Mouse (Mus musculus) adrenal gland, adult 10 weeks (tissue): Measurements from ENCODE around the gene Gm35549. TPM values are rescaled to one million over a fixed set of nuclear protein-coding genes. Genes with fewer than 3 reads are reported as not detected.

ENCODE experiments used
- polyA plus RNA-seq: library from polyadenylated mRNA; stranded (reverse); fragments of 350-450 nt; fragmentation: Illumina TruSeq; extraction: RNeasy Lipid Tissue Mini Kit (QIAGEN cat#74804); gene quantifications from one replicate; pipeline ENCODE4 v1.2.3, GENCODE M21; 2014; ENCODE audit warnings: low read depth, low replicate concordance

Gm35549 gene
- not detected for polyA plus RNA-seq

GRCm38 (mm10) chr9:122843760-122844159 is at the start of gene Gm35549:
Gene Gm35549, minus strand, starts transcription at chr9:122844035.

DNA sequence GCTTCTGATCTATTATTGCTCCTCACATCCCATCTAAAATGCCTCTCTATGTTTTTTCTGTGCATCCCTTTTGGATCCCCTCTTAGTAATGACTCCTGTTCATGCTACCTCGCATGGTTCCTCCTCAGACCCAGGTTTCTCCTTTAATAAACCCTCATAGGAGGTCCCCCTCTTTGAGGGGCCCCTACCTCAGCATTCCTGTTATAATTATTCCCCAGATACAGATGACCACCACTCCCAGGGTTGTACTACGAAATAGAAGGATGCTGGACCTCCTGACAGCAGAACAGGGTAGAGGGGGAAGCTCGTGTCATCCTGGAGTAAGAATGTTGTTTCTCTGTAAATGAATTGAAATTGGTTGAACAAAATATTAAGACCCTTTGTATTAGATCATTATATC is 41.5 kb upstream of the Gm35549 start, which contains the start of gene Zkscan7:
Gene Zkscan7, plus strand, starts transcription at position 301 of the 400 bp plus-strand sequence.

DNA sequence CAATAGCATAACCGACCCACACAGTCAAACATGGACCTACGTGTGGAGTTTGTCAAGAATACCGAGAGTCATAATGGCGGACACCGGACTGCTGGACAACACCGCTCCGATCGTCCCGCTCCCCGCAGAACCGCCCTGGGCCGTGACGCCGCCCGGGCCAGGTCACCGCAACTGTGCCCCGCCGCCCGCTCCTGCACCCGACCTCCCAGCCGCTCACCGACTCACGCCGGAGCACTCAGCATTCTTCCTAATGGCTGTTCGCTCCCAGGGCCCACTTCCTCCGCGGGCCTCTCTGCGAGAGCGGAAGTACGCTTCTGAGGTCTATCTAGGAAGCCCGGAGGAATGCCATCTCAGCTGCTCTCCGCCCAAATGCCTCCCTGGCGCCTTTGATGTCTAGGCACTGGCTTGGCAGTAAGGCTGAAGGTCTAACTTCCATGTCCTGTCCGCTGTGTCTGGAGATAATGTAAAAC is 21.9 kb upstream of the Gm35549 start, which contains the start of gene Zfp445:
Gene Zfp445, minus strand, starts transcription at position 310 of the 470 bp plus-strand sequence.

DNA sequence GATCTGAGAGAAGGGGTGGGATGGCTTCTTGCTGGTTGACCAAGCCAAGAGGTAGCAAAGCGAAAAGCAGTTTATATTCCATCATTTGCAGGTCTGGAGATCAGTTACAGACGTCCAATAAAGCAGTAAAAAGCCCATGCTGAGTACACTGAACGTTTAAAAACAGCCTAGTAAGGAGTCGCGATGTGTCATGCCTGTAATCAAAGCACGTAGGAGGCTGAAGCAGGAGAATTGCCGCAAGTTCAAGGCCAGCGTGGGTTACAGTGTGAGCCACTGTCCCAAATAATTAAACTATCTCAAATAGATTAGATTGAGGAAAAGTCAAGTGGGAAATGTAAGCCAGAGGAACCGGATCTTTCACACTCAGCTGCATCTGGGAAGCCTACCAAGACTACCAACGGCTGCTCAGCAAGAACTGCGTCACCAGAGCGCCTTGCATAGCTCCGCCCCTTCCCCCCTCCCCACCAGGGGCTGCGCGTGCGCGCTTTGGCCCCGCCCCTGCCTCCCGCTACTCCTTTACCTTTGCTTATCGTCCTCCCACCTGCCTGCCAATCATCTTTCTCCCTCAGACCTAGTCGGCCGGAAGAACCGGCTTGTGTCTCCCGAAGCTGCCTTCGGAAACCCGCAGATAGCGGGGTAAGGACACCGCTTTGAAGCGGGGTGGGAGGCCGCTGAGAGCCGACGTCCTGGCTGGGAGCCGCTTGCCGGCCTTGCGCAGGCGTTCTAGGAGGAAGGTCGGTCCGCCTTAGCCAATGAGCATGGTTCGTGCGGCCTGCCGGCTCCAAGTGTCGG is 38.6 kb downstream of the Gm35549 start, which contains the start of gene Tcaim:
Gene Tcaim, plus strand, starts transcription at position 487 of the 792 bp plus-strand sequence.

Other genes starting within 250 kb of the Gm35549 start
- not detected for gene Topaz1, start 96.7 kb downstream of the Gm35549 start, polyA plus RNA-seq
- gene Tcaim, start 38.5 kb downstream of the Gm35549 start, polyA plus RNA-seq = 53.7 TPM
- 173 TPM for gene Zfp445, start 22.0 kb upstream of the Gm35549 start, polyA plus RNA-seq
- 21.9 TPM for gene Zkscan7, start 41.6 kb upstream of the Gm35549 start, polyA plus RNA-seq
- 6.7 TPM for gene Zfp105, start 79.0 kb upstream of the Gm35549 start, polyA plus RNA-seq
- gene 1110059G10Rik, start 107.0 kb upstream of the Gm35549 start, polyA plus RNA-seq = 109 TPM
- 5.4 TPM for gene Kif15, start 107.0 kb upstream of the Gm35549 start, polyA plus RNA-seq
- 15.1 TPM for gene Tmem42, start 177.3 kb upstream of the Gm35549 start, polyA plus RNA-seq
- gene Tgm4, start 190.7 kb upstream of the Gm35549 start, polyA plus RNA-seq = not detected